Mouse (Mus musculus): ENCODE measurements around the gene Mtmr11. TPM values are rescaled to one million over a fixed set of nuclear protein-coding genes. Genes with fewer than 3 reads are reported as not detected.

Gene Mtmr11
- 12.2 and 13.3 TPM in 2 replicates for polyA plus RNA-seq (2015; fragmentation: Nextera tagmentation; extraction: Ambion mirVana)

DNA sequence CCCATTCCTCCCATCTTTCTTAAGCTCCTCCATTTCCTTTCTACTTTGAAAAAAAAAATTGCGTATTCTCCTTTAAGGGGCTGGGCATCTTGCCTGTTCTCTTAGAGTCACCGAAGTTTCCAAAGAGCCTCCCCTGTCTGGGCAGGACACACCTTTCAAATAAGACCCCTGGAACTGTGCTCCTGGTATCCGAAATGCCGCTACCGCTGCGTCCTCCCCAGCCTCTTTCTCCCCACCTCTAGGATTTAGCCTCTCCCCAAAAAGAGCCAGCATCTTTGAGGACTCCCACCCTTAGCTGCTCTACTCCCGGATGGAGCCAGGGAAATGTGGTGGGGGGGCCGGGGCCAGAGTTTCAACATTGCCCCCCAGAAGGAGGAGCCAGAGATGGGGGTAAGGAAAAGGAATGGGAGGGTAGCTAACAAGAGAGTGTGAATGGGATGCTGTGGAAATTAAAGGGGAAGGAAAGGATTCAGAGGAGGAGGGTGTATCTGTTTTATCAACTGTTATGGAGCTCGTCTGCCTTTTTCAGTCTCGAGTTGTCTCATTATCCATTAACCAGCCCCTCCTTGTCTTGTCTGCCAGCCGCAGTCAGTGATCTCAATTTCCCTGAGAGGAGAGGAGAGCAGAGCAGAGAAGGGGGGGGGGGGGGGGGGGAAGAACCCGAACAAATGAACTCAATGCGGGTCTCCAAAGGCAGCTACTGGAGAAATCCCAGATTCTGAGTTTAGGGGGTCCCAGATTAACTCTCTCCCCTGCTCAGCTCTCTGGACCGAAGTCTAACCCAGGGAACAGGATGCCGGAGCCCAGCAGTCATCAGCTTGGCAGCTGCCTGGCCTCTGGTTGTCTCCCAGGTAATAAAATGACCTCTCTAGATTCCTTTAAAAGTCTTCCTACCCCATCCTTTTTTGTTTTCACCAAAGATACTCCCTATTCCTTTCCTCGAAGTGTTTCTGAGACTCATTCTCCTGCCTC is at the start of gene Mtmr11:
Gene Mtmr11 (plus strand): TSS at position 136 of the 972 bp plus-strand sequence.

DNA sequence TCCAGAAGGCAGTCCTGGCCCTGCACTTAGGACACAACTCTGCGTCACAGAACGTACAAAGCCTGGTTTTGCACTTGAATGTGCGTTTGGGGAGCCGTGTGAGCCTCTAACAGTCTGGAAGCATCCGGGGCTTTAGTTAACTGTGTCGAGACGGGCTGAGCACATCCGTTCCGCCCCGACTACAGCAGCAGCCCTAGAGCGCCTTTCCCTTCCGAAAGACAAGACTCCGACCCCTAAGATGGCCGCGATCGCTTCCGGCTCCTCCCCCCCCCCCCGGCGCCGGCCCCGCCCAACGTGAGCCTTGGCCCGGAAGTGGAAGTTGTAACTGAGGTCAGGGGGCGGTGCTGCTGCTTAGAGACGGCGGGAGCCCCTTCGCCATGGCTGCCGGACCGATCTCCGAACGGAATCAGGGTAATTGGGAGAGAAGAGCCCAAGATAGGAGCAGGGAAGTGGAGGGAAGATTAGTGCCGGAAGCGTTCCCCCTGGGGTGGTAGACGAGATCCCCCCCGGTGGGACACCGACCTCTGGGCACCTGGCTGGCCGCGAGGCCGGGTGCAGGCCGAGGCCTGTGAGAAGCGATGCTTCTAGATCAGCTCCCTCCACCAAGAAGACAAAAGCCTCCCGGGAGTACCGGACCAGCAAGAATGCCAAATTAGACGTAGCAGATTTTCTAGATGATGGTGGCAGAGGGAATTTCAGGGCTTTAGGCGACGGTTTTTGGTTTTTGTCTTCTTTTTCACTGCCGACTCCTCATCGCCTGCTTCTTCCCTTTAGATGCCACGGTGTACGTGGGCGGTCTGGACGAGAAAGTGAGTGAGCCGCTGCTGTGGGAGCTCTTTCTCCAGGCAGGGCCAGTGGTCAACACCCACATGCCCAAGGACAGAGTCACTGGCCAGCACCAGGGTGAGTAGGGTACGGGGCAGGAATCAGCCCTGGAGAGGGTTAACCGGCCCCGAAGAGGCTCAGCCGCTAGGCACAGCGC is 10.7 kb downstream of the Mtmr11 start, which contains the start of gene Sf3b4:
Gene Sf3b4 (plus strand): TSS at position 136 of the 982 bp plus-strand sequence.

DNA sequence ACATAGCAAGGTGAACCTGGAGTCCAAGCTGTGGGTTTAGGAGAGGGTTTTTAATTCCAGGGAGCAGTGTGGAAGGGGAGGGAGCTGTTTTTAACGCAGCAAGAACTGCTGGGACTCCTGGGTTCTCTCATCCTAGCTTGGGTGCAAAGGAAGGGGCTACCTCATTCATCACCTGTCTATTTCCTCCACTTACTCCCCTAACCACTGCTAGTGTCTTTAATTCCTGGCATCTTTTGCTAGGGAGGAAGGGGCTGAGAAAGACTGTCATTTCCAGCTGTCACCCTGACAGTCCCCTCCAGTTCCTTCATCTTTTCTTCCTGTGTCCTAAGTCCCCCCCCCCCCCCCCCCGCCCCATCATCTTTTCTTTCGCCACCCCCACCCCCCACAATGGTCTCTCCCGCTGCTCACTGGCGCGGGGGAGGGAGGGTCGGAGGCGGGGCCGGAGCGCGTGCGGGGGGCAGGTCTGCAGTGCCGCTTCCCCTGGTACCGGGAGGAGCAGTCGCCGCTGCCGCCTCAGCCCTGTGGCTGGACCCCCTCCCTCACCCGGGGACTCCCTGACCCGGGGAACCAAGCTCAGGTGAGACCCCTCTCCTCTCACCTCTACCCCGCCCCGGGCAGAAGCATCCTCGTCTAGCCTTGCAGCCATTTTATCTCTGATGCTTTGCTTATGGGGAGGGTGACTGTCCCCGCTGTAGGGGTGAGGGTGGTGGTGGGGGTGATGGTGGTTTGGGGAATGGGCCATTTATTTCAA is 19.1 kb downstream of the Mtmr11 start, which contains the start of gene Sv2a:
Gene Sv2a (plus strand): TSS at position 425 of the 751 bp plus-strand sequence.

DNA sequence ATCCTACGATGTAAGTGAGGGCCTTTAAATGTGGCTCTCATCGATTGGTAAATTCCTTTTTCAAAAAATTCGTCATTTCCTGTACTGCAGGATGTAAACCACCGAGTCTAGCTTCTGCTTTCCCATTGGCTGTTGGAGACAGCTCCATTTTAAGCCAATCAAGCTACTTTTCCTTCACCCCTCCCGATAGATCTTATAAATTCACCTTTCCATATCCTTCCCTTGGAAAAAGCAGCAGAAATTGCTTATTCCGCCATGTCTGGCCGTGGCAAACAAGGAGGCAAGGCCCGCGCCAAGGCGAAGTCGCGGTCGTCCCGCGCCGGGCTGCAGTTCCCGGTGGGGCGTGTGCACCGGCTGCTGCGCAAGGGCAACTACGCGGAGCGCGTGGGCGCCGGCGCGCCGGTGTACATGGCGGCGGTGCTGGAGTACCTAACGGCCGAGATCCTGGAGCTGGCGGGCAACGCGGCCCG is 57.9 kb downstream of the Mtmr11 start, which contains the start of the genes Bola1 and Hist2h2ab:
Gene Bola1 (minus strand): TSS at position 49 of the 470 bp plus-strand sequence.
Gene Hist2h2ab (plus strand): TSS at position 205 of the 470 bp plus-strand sequence.

DNA sequence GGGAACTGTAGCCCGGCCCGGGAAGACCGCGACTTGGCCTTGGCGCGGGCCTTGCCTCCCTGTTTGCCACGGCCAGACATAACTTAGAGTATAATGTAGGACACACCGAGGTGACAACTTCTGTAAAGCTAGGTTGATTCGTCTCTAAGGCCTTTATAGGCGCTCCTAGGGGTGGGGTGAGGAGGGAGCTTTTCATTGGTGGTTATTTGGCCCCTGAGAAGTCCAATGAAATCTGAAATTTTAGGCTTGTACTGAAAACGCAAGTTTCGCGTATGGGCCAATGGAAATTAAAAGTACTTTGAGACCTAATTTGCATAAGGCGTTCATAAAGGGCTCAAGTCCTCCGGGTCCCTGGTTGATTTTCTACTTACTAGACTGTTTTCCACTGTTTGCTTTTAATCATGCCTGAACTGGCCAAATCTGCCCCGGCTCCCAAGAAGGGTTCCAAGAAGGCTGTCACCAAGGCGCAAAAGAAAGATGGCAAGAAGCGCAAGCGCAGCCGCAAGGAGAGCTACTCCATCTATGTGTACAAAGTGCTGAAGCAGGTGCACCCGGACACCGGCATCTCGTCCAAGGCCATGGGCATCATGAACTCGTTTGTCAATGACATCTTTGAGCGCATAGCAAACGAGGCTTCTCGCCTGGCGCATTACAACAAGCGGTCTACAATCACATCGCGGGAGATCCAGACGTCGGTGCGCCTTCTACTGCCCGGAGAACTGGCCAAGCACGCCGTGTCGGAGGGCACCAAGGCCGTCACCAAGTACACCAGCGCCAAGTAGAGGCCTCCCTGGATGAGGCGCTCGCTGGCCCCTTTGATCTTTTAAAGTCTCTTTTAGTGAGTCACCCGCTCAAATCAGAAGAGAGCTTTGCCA is 59.2 kb downstream of the Mtmr11 start, which contains the start of the genes Hist2h2ac and Hist2h2be:
Gene Hist2h2ac (minus strand): TSS at position 116 of the 875 bp plus-strand sequence.
Gene Hist2h2be (plus strand): TSS at position 355 of the 875 bp plus-strand sequence.

Small RNA genes lying within 50 kb of the gene (microRNA-seq; reads per million reads assigned to microRNA genes)
- not detected for gene Gm44492

Other genes with a start within 250 kb of the Mtmr11 start
- 80.1 and 84.7 TPM in 2 replicates for gene Anp32e, start 232.8 kb upstream of the Mtmr11 start, polyA plus RNA-seq (2015; fragmentation: Nextera tagmentation; extraction: Ambion mirVana)
- 37.5 and 41.6 TPM in 2 replicates for gene Plekho1, start 166.0 kb upstream of the Mtmr11 start, polyA plus RNA-seq (2015; fragmentation: Nextera tagmentation; extraction: Ambion mirVana)
- gene Vps45, start 103.5 kb upstream of the Mtmr11 start, polyA plus RNA-seq (2015; fragmentation: Nextera tagmentation; extraction: Ambion mirVana): 56.3 and 64.0 TPM in 2 replicates
- gene Otud7b, start 57.5 kb upstream of the Mtmr11 start, polyA plus RNA-seq (2015; fragmentation: Nextera tagmentation; extraction: Ambion mirVana): 13.2 and 16.9 TPM in 2 replicates
- gene Sf3b4, start 10.3 kb downstream of the Mtmr11 start, polyA plus RNA-seq (2015; fragmentation: Nextera tagmentation; extraction: Ambion mirVana): 116 and 128 TPM in 2 replicates
- 133 and 142 TPM in 2 replicates for gene Sv2a, start 19.1 kb downstream of the Mtmr11 start, polyA plus RNA-seq (2015; fragmentation: Nextera tagmentation; extraction: Ambion mirVana)
- gene Bola1, start 57.7 kb downstream of the Mtmr11 start, polyA plus RNA-seq (2015; fragmentation: Nextera tagmentation; extraction: Ambion mirVana): 68.0 and 74.2 TPM in 2 replicates
- 0.93 TPM in 1 of 2 replicates, not detected in the other for gene Hist2h2ab, start 57.9 kb downstream of the Mtmr11 start, polyA plus RNA-seq (2015; fragmentation: Nextera tagmentation; extraction: Ambion mirVana)
- gene Hist2h2ac, start 58.9 kb downstream of the Mtmr11 start, polyA plus RNA-seq (2015; fragmentation: Nextera tagmentation; extraction: Ambion mirVana): 2.5 and 2.6 TPM in 2 replicates
- gene Hist2h2be, start 59.1 kb downstream of the Mtmr11 start, polyA plus RNA-seq (2015; fragmentation: Nextera tagmentation; extraction: Ambion mirVana): 3.0 and 3.5 TPM in 2 replicates
- gene Hist2h3c2, start 77.1 kb downstream of the Mtmr11 start, polyA plus RNA-seq (2015; fragmentation: Nextera tagmentation; extraction: Ambion mirVana): 0.76 and 1.1 TPM in 2 replicates
- 38.3 and 48.6 TPM in 2 replicates for gene Hist2h2aa2, start 78.3 kb downstream of the Mtmr11 start, polyA plus RNA-seq (2015; fragmentation: Nextera tagmentation; extraction: Ambion mirVana)
- 8.1 and 14.3 TPM in 2 replicates for gene Hist2h2aa1, start 83.5 kb downstream of the Mtmr11 start, polyA plus RNA-seq (2015; fragmentation: Nextera tagmentation; extraction: Ambion mirVana)
- gene Hist2h3c1, start 84.7 kb downstream of the Mtmr11 start, polyA plus RNA-seq (2015; fragmentation: Nextera tagmentation; extraction: Ambion mirVana): 0.36 and 0.65 TPM in 2 replicates
- 6.8 and 9.0 TPM in 2 replicates for gene Hist2h4, start 101.3 kb downstream of the Mtmr11 start, polyA plus RNA-seq (2015; fragmentation: Nextera tagmentation; extraction: Ambion mirVana)
- gene Hist2h3b, start 106.7 kb downstream of the Mtmr11 start, polyA plus RNA-seq (2015; fragmentation: Nextera tagmentation; extraction: Ambion mirVana): 10.3 and 10.6 TPM in 2 replicates
- gene Hist2h2bb, start 107.7 kb downstream of the Mtmr11 start, polyA plus RNA-seq (2015; fragmentation: Nextera tagmentation; extraction: Ambion mirVana): 1.4 TPM in 1 of 2 replicates, not detected in the other
- 3.0 and 3.6 TPM in 2 replicates for gene Fcgr1, start 132.0 kb downstream of the Mtmr11 start, polyA plus RNA-seq (2015; fragmentation: Nextera tagmentation; extraction: Ambion mirVana)